Mouse (Mus musculus) kidney, embryonic 14.5 days (tissue): Measurements from ENCODE around the gene Gm11563. TPM values are rescaled to one million over a fixed set of nuclear protein-coding genes. Genes with fewer than 3 reads are reported as not detected.
"Not testable (repeated sequence)": the region's sequence is repeated elsewhere in the genome, so short reads cannot be mapped to it uniquely, and the experiment has no call there.

Experiments
- ATAC-seq: fragments of 200-750 bp; cut with Nextera tagmentation; 2 replicates; pipeline ENCODE4 v1.8.0; 2017; ENCODE audit warnings: moderate number of reproducible peaks, mild to moderate bottlenecking, moderate TSS enrichment, moderate library complexity; ENCODE audit not compliant: low FRiP score, low TSS enrichment
- H3K27ac ChIP-seq: fragments of 300-500 bp; sonication (generic); 2 replicates; pipeline ENCODE4 v1.5.1; 2014; ENCODE audit warnings: low read depth, mild to moderate bottlenecking, low read length, moderate library complexity, mixed read lengths
- H3K27me3 ChIP-seq: fragments of 300-500 bp; sonication (generic); 2 replicates; pipeline ENCODE4 v1.6.1; 2014; ENCODE audit warnings: mild to moderate bottlenecking, low read length; ENCODE audit not compliant: control insufficient read depth, insufficient read depth
- H3K36me3 ChIP-seq: fragments of 300-500 bp; sonication (generic); 2 replicates; pipeline ENCODE4 v1.6.1; 2014; ENCODE audit warnings: low read length, mixed read lengths; ENCODE audit not compliant: control insufficient read depth, insufficient read depth
- H3K4me1 ChIP-seq: fragments of 300-500 bp; sonication (generic); 2 replicates; pipeline ENCODE4 v1.6.1; 2014; ENCODE audit warnings: low read length, mixed read lengths; ENCODE audit not compliant: control insufficient read depth, insufficient read depth
- H3K4me2 ChIP-seq: fragments of 300-500 bp; sonication (generic); replicated peaks from 2 replicates; pipeline ENCODE4 v1.6.1; 2014; ENCODE audit warnings: low read depth, mild to moderate bottlenecking, low read length
- H3K4me3 ChIP-seq: fragments of 300-500 bp; sonication (generic); 2 replicates; pipeline ENCODE4 v1.5.1; 2014; ENCODE audit warnings: mild to moderate bottlenecking, low read length
- H3K9ac ChIP-seq: fragments of 300-500 bp; sonication (generic); 2 replicates; pipeline ENCODE4 v1.6.1; 2014; ENCODE audit warnings: low read depth, mild to moderate bottlenecking, low read length, moderate library complexity
- H3K9me3 ChIP-seq: fragments of 300-500 bp; sonication (generic); 2 replicates; pipeline ENCODE4 v1.6.1; 2016; ENCODE audit warnings: low read length; ENCODE audit not compliant: control insufficient read depth
- WGBS: fragments of 180-500 bp; shearing (Covaris S2); extraction: QIAGEN DNeasy Blood & Tissue Kit; methylation state at CpG from one replicate; pipeline ENCODE4 v1.1.7; 2014; 5-methylcytosine and 5-hydroxymethylcytosine counted together
- polyA plus RNA-seq: library from polyadenylated mRNA; unstranded; fragments of >200 nt; fragmentation: Nextera tagmentation; extraction: Ambion mirVana; gene quantifications from 2 replicates; pipeline ENCODE4 v1.2.1, GENCODE M21; 2014

The Gm11563 gene
- polyA plus RNA-seq, 1 experiment from 2014 or later: not detected

GRCm38 (mm10) chr11:99620335-99620734, 38.4 kb downstream of the Gm11563 start, which contains the start of gene Gm11562:
Gm11562 (minus strand) TSS chr11:99620435.
- Histone ChIP-seq H3K4me3 (no peak within 1 kb of the TSS), H3K36me3 (no peaks in the 10 kb centered on the region), H3K27me3 (no peaks in the 10 kb centered on the region), H3K9me3 (no peaks in the 10 kb centered on the region), H3K27ac (no peak within 1 kb of the TSS), H3K9ac (no peak within 1 kb of the TSS), H3K4me2 (no peak within 1 kb of the TSS), H3K4me1 (no peaks in the 10 kb centered on the region)
- ATAC-seq: no peak
- 77% methylated on average over 2 of the region's 2 CpGs for WGBS

GRCm38 (mm10) chr11:99614796-99615363, 43.9 kb downstream of the Gm11563 start, which contains the start of gene Krtap2-4:
Krtap2-4 (minus strand) TSS chr11:99614846.
- 70% methylated on average over 3 of the region's 3 CpGs for WGBS
- H3K4me2 ChIP-seq: no peak within 1 kb of the TSS
- H3K36me3 ChIP-seq: no peaks in the 10 kb centered on the region
- no peaks in the 10 kb centered on the region for H3K4me1 ChIP-seq
- no peak within 1 kb of the TSS for H3K27ac ChIP-seq
- H3K9me3 ChIP-seq: no peaks in the 10 kb centered on the region
- no peaks in the 10 kb centered on the region for H3K27me3 ChIP-seq
- ATAC-seq: no peak
- H3K4me3 ChIP-seq: no peak within 1 kb of the TSS
- no peak within 1 kb of the TSS for H3K9ac ChIP-seq

DNA sequence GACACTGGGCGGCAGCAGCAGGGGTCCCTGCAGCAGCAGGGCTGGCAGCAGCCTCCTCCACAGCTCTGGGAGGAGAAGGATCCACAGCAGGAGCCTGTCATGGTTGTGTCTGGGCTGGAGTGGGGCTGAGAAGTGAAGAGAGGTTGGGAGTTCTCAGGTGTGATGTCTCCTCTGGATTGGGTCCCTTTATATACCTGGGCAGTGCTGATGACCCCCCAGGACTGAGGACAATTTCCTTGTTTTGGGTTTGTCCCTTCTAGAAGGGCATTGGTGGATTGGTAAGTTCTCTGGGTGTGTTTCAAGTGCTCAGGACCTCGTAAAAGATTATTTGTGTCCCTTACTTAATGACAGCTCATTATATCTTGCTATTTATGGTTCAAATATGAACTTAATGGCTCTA, 48.7 kb downstream of the Gm11563 start, which contains the start of gene Gm11937:
Gene Gm11937 (minus strand): TSS at position 101 of the 400 bp plus-strand sequence.
- WGBS: 71% methylated on average over 1 of the region's 2 CpGs

DNA sequence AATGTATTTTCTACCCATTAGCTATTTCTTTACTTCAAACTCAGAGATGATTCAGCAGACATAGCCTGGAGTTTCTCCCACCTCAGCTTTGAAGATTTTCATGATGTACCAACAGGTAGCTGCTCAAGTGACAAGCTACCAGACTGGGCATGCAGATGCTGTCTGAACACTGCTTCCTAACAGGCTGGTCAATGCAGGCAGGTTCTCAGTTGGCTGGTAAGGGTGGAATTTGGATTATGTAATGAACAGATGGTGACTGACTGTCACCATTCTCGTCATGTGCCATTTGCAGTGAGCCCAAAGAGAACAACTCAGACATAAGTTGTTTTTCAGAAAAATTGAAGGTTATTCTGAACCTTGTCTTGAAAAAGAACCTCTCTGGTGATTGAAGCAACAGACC, 49.6 kb downstream of the Gm11563 start:
- Histone ChIP-seq H3K4me2 (no peak overlapping the region), H3K4me3 (no peak overlapping the region), H3K36me3 (no peaks in the 10 kb centered on the region)

More for the DNA sequence above, 48.7 kb downstream of the Gm11563 start, which contains the start of gene Gm11937:
- not testable (repeated sequence) for H3K4me2 ChIP-seq, H3K9ac ChIP-seq, H3K27ac ChIP-seq, H3K4me3 ChIP-seq, H3K4me1 ChIP-seq, H3K27me3 ChIP-seq, H3K36me3 ChIP-seq, ATAC-seq, H3K9me3 ChIP-seq

More for the DNA sequence above, 49.6 kb downstream of the Gm11563 start:
- Histone ChIP-seq H3K27me3 (no peaks in the 10 kb centered on the region), H3K9me3 (no peaks in the 10 kb centered on the region), H3K27ac (no peak overlapping the region), H3K4me1 (no peaks in the 10 kb centered on the region), H3K9ac (no peak overlapping the region; the same call in 1 of the 2 replicates)
- ATAC-seq: no peak
- 81% methylated on average over 1 of the region's 1 CpGs for WGBS

Other genes with a start within 250 kb of the Gm11563 start
- gene Krt12, start 236.7 kb downstream of the Gm11563 start, polyA plus RNA-seq: not detected in 2 replicates
- gene Krt20, start 220.8 kb downstream of the Gm11563 start, polyA plus RNA-seq: 0.22 and 0.36 TPM in 2 replicates
- gene Krt23, start 165.8 kb downstream of the Gm11563 start, polyA plus RNA-seq: 24.7 and 33.3 TPM in 2 replicates
- gene Krt39, start 137.6 kb downstream of the Gm11563 start, polyA plus RNA-seq: 0.43 and 0.69 TPM in 2 replicates
- gene Krt40, start 115.8 kb downstream of the Gm11563 start, polyA plus RNA-seq: not detected in 2 replicates
- gene Krtap3-3, start 108.1 kb downstream of the Gm11563 start, polyA plus RNA-seq: not detected in 2 replicates
- not detected in 2 replicates for gene Krtap3-2, start 102.1 kb downstream of the Gm11563 start, polyA plus RNA-seq
- gene Gm11939, start 99.5 kb downstream of the Gm11563 start, polyA plus RNA-seq: not detected in 2 replicates
- not detected in 2 replicates for gene Krtap3-1, start 92.3 kb downstream of the Gm11563 start, polyA plus RNA-seq
- not detected in 2 replicates for gene Krtap1-5, start 77.9 kb downstream of the Gm11563 start, polyA plus RNA-seq
- not detected in 2 replicates for gene Krtap1-4, start 75.3 kb downstream of the Gm11563 start, polyA plus RNA-seq
- gene Krtap1-3, start 67.6 kb downstream of the Gm11563 start, polyA plus RNA-seq: not detected in 2 replicates
- not detected in 2 replicates for gene Krtap9-3, start 60.9 kb downstream of the Gm11563 start, polyA plus RNA-seq
- gene Gm11938, start 55.7 kb downstream of the Gm11563 start, polyA plus RNA-seq: not detected in 2 replicates
- not detected in 2 replicates for gene Gm11937, start 48.8 kb downstream of the Gm11563 start, polyA plus RNA-seq
- gene Krtap2-4, start 44.1 kb downstream of the Gm11563 start, polyA plus RNA-seq: not detected in 2 replicates
- gene Gm11562, start 38.5 kb downstream of the Gm11563 start, polyA plus RNA-seq: not detected in 2 replicates
- gene Krtap4-1, start 30.7 kb downstream of the Gm11563 start, polyA plus RNA-seq: not detected in 2 replicates
- gene Krtap4-2, start 23.9 kb downstream of the Gm11563 start, polyA plus RNA-seq: not detected in 2 replicates
- gene Krtap4-7, start 14.9 kb downstream of the Gm11563 start, polyA plus RNA-seq: not detected in 2 replicates
- not detected in 2 replicates for gene Gm11555, start 8.7 kb downstream of the Gm11563 start, polyA plus RNA-seq
- gene Krtap4-6, start 7.0 kb upstream of the Gm11563 start, polyA plus RNA-seq: not detected in 2 replicates
- not detected in 2 replicates for gene Gm14190, start 31.8 kb upstream of the Gm11563 start, polyA plus RNA-seq
- not detected in 2 replicates for gene Gm14180, start 75.3 kb upstream of the Gm11563 start, polyA plus RNA-seq
- not detected in 2 replicates for gene Gm11595, start 114.0 kb upstream of the Gm11563 start, polyA plus RNA-seq
- gene Krtap4-8, start 121.7 kb upstream of the Gm11563 start, polyA plus RNA-seq: not detected in 2 replicates
- not detected in 2 replicates for gene Krtap4-9, start 126.2 kb upstream of the Gm11563 start, polyA plus RNA-seq
- gene Gm11596, start 134.5 kb upstream of the Gm11563 start, polyA plus RNA-seq: not detected in 2 replicates
- gene Gm11569, start 140.0 kb upstream of the Gm11563 start, polyA plus RNA-seq: not detected in 2 replicates
- not detected in 2 replicates for gene Gm11554, start 145.5 kb upstream of the Gm11563 start, polyA plus RNA-seq
- gene Krtap4-13, start 150.9 kb upstream of the Gm11563 start, polyA plus RNA-seq: not detected in 2 replicates
- not detected in 2 replicates for gene Gm11564, start 156.7 kb upstream of the Gm11563 start, polyA plus RNA-seq
- not detected in 2 replicates for gene 2300003K06Rik, start 179.1 kb upstream of the Gm11563 start, polyA plus RNA-seq
- not detected in 2 replicates for gene Krtap4-16, start 192.6 kb upstream of the Gm11563 start, polyA plus RNA-seq
- gene Gm11568, start 199.0 kb upstream of the Gm11563 start, polyA plus RNA-seq: not detected in 2 replicates
- gene Gm11559, start 205.5 kb upstream of the Gm11563 start, polyA plus RNA-seq: not detected in 2 replicates
- gene Krtap9-1, start 214.4 kb upstream of the Gm11563 start, polyA plus RNA-seq: not detected in 2 replicates
- gene Gm11567, start 220.2 kb upstream of the Gm11563 start, polyA plus RNA-seq: not detected in 2 replicates
- not detected in 2 replicates for gene Krtap31-1, start 249.0 kb upstream of the Gm11563 start, polyA plus RNA-seq